Mouse (Mus musculus) testis, adult 2 months (tissue): ENCODE results near the gene Uggt1. TPM values are rescaled to one million over a fixed set of nuclear protein-coding genes. Genes with fewer than 3 reads are reported as not detected.

Source experiments
- H3K27ac ChIP-seq: fragments of 200-500 bp; 2 replicates; pipeline ENCODE4 v1.5.1; 2012; ENCODE audit warnings: low read depth, low read length; ENCODE audit not compliant: control insufficient read depth, insufficient read depth
- H3K27me3 ChIP-seq: fragments of 200-500 bp; 2 replicates; pipeline ENCODE4 v1.6.1; 2012; ENCODE audit warnings: mild to moderate bottlenecking, low read length, moderate library complexity; ENCODE audit not compliant: control insufficient read depth, insufficient read depth
- H3K36me3 ChIP-seq: fragments of 200-500 bp; 2 replicates; pipeline ENCODE4 v1.6.1; 2012; ENCODE audit warnings: mild to moderate bottlenecking, low read length; ENCODE audit not compliant: control insufficient read depth, insufficient read depth
- H3K4me1 ChIP-seq: fragments of 200-500 bp; 2 replicates; pipeline ENCODE4 v1.6.1; 2012; ENCODE audit warnings: low read length; ENCODE audit not compliant: control insufficient read depth, insufficient read depth
- H3K4me3 ChIP-seq: fragments of 200-500 bp; 2 replicates; pipeline ENCODE4 v1.5.1; 2012; ENCODE audit warnings: low read depth, mild to moderate bottlenecking, low read length, moderate library complexity, mixed read lengths; ENCODE audit not compliant: control insufficient read depth
- CTCF ChIP-seq: fragments of 200-500 bp; IDR thresholded peaks from 2 replicates; pipeline ENCODE4 v1.5.1; 2012; ENCODE audit warnings: low read depth, mild to moderate bottlenecking, inconsistent platforms, low read length, moderate library complexity; ENCODE audit not compliant: control insufficient read depth, insufficient read depth, insufficient replicate concordance
- POLR2A ChIP-seq: fragments of 200-500 bp; IDR thresholded peaks from 2 replicates; pipeline ENCODE4 v1.6.1; 2012; ENCODE audit warnings: low read depth, mild to moderate bottlenecking, inconsistent platforms, low read length, moderate library complexity; ENCODE audit not compliant: control insufficient read depth
- polyA plus RNA-seq: library from polyadenylated mRNA; depleted of rRNA; stranded (reverse); fragments of >200 nt; gene quantifications from 2 replicates; pipeline ENCODE4 v1.2.3, GENCODE M21; 2012

Uggt1 gene
- polyA plus RNA-seq, 1 experiment: 8.4 TPM

DNA sequence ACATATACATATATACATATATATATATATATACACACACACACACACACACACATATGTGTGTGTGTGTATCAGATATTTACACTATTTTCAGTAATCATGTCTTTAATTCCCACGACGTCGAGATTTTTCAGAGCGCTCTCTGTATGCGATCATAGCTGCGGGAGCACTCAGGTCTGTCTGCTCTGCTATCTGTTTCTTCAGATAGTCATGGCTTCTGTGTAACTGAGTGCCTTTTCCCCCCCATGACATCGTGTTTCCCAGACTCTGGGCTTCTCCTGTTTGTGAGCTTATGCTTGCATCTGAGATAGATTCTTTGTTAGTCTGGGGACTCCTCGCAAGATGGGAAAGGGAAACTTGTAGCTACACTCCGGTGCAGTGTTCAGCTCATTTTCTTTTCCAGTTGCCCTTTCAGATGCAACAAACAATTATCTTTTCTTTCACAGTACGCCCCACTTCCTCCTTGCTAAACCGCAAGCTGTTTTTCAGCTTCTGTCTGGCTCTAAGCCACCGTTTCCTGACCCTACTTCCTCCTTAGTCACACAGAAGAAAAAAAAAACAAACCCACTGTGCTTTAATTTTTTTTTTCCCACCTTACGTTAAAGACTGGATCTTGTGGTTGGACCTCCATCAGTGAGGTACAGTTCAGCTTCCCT, 19.4 kb upstream of the Uggt1 start:
- H3K36me3 ChIP-seq: no peaks in the 10 kb centered on the region

DNA sequence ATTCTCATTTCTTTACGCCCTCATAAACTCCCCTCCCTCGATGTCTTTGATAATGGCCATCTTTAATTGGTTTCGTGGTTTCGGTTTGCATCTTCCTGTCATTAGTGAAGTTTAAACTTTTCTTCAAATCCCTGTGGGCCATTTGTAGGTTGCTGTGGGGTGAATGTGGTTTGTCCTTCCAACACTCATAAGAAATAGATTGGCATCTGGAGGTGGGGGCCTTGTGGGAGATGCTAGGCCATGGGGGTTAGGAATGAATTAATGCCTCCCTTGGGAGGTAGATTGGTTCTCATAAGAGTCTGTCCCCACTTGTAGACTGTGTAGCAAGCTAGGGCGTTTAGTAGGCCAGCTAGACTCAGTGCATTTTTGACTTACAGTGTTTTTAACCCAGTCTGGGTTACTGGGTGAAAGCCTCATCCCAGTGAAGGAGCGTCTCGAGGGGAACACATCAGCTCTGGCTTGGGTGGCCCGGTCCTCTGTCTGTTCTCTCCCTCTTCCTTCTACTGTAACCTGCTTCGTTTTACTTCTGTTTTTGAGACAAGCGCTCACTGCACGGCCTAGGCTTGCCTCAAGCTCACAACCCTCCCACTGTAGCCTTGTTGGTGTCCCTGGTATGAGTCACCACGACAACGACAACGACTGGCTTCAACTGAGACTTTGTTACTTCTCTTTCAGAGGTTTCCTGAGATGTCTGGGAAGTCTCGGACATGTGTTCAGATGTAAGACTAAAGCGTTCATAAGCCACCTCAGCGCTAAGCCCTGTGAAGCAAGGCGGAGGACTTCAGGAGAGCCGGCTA, 17.4 kb upstream of the Uggt1 start:
- no peaks in the 10 kb centered on the region for H3K27me3 ChIP-seq
- H3K4me3 ChIP-seq: no peak overlapping the region
- H3K4me1 ChIP-seq: no peaks in the 10 kb centered on the region
- H3K36me3 ChIP-seq: no peaks in the 10 kb centered on the region
- TF ChIP-seq CTCF (no peak), POLR2A (no peak)
- no peak overlapping the region for H3K27ac ChIP-seq

More for the DNA sequence above, 19.4 kb upstream of the Uggt1 start:
- no peaks in the 10 kb centered on the region for H3K27me3 ChIP-seq
- TF ChIP-seq POLR2A: no peak
- no peak for TF ChIP-seq CTCF
- peaks cover 3% of the 10 kb centered on the region for H3K4me1 ChIP-seq
- no peak overlapping the region for H3K27ac ChIP-seq
- H3K4me3 ChIP-seq: no peak overlapping the region

DNA sequence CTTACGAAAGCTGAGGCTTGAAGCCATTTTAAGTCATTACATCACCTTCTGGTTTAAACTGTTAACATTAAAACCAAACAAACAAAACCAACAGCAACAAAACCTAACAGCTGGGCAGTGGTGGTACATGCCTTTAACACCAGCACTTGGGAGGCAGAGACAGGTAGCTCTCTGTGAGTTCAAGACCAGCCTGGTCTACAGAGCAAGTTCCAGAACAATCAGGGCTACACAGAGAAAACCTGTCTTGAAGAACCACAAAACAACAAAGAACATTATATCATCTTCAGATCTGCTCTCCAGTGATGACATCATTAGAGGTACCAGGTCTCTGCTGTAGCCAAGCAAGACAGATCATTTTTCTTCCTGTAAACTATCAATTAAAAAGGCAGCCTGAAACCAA, 15.9 kb upstream of the Uggt1 start:
- Histone ChIP-seq H3K27me3 (no peaks in the 10 kb centered on the region), H3K36me3 (no peaks in the 10 kb centered on the region), H3K4me1 (0 out of 2 replicates have a peak, but pooled peaks cover 2% of the 10 kb centered on the region), H3K4me3 (no peak overlapping the region), H3K27ac (no peak overlapping the region)
- TF ChIP-seq POLR2A (no peak), CTCF (no peak)

DNA sequence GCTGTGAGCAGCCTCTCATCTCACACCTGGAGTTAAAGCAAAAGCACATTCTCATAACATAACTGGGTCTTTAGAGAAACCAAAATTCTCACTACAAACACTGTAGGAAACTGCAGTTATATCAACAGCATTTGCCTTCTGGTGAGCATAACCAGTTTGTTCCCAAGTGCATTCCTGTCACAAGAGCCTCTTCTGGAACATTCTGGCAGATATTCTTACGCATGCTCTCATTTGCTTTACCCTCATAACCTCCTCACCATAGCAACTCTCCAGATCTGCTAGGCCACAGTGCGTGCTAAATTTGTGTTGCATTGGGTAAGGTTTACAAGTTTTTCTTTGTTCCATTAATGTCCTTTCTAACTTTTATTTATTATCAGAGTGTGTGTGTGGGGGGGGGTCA, 14.8 kb upstream of the Uggt1 start:
- Histone ChIP-seq H3K4me1 (peaks cover 9% of the 10 kb centered on the region), H3K36me3 (no peaks in the 10 kb centered on the region), H3K4me3 (no peak overlapping the region), H3K27ac (no peak overlapping the region), H3K27me3 (no peaks in the 10 kb centered on the region)
- TF ChIP-seq POLR2A (no peak), CTCF (no peak)

DNA sequence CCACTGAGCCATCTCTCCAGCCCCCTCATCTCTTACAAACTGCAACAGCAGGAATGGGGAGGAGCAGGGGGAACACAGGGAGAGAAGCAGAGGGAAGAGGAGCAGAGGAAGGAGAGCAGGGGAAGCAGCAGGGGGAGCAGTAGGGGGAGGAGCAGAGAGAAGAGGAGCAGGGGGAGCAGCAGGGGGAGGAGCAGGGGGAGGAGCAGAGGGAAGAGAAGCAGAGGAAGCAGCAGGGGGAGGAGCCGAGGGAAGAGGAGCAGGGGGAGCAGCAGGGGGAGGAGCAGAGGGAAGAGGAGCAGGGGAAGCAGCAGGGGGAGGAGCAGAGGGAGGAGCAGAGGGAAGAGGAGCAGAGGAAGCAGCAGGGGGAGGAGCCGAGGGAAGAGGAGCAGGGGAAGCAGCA, 14.1 kb upstream of the Uggt1 start:
- H3K36me3 ChIP-seq: no peaks in the 10 kb centered on the region
- no peaks in the 10 kb centered on the region for H3K27me3 ChIP-seq
- no peak overlapping the region for H3K4me3 ChIP-seq
- no peak overlapping the region for H3K27ac ChIP-seq
- H3K4me1 ChIP-seq: peaks cover 9% of the 10 kb centered on the region
- TF ChIP-seq POLR2A (no peak), CTCF (no peak)

DNA sequence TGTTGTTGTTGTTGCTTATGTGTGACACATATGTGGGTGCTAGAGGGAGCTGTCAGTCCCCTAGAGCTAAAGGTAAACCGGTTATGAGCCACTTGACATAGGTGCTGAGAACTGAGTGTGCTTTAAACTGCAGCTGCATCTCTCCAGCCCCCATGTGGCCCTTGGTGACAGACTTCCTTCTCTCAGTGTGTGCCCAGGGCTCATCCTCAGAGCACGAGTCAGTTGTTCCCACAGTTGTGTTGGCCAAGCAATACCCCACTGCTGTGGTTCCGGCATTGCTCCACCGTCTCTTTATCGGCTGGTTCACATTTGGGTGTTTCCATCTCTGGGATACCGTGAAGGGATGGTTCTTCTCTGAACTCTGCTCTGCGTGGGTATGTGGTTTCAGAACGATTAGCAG, 12.8 kb upstream of the Uggt1 start:
- Histone ChIP-seq H3K4me1 (peaks cover 9% of the 10 kb centered on the region), H3K36me3 (no peaks in the 10 kb centered on the region), H3K4me3 (no peak overlapping the region), H3K27me3 (no peaks in the 10 kb centered on the region), H3K27ac (no peak overlapping the region)
- TF ChIP-seq POLR2A: no peak
- no peak for TF ChIP-seq CTCF

DNA sequence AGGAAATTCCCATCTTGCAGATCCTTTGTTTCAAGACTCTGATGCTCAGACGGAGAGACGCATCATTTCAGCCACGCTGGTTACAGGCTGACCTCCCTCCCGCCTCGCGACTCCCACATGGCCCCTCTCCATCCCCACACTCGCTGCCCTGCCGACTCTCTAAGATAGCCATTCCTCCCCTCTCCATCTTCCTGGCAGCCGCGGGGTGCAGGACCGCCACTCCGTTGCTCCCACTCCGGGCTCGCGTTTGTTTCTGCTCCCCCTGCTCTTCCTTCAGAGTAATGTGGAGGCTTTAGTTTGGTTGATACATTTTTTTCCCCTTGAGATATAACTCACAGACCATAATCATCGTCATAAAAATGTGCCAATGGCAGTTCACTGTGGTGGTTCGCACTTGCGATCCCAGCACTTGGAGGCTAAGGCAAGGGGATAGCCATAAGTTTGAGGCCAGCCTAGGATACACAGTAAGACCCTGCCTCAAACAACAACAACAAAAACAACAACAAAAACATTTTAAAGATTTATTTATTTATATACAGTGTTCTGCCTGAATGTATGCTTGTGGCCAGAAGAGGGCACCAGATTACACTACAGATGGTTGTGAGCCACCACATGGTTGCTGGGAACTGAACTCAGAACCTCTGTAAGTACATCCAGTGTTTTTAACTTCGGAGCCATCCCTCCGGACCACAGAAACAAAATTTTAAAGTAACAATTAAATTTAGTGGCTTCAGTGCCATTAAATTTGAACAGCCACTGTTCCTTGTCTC, 11.5 kb upstream of the Uggt1 start:
- H3K4me3 ChIP-seq: no peak overlapping the region
- H3K27ac ChIP-seq: no peak overlapping the region
- TF ChIP-seq CTCF (no peak), POLR2A (no peak)
- H3K36me3 ChIP-seq: no peaks in the 10 kb centered on the region
- no peaks in the 10 kb centered on the region for H3K27me3 ChIP-seq
- peaks cover 9% of the 10 kb centered on the region for H3K4me1 ChIP-seq
